Mouse (Mus musculus) hindbrain, embryonic 10.5 days (tissue): ENCODE measurements around the gene Catsperg1. TPM values are rescaled to one million over a fixed set of nuclear protein-coding genes. Genes with fewer than 3 reads are reported as not detected.

Experiments
- DNase-seq: peaks from one replicate; pipeline ENCODE4 v3.0.0-alpha.2; 2017; ENCODE audit warnings: low spot score
- H3K27ac ChIP-seq: fragments of 300-500 bp; sonication (generic); 2 replicates; pipeline ENCODE4 v1.5.1; 2016; ENCODE audit warnings: mild to moderate bottlenecking, moderate library complexity
- H3K27me3 ChIP-seq: fragments of 300-500 bp; sonication (generic); 2 replicates; pipeline ENCODE4 v1.6.1; 2016; ENCODE audit warnings: mild to moderate bottlenecking; ENCODE audit not compliant: poor library complexity, insufficient read depth, severe bottlenecking
- H3K36me3 ChIP-seq: fragments of 300-500 bp; sonication (generic); 2 replicates; pipeline ENCODE4 v1.6.1; 2016; ENCODE audit warnings: mild to moderate bottlenecking, moderate library complexity
- H3K4me1 ChIP-seq: fragments of 300-500 bp; sonication (generic); replicated peaks from 2 replicates; pipeline ENCODE4 v1.6.1; 2016; ENCODE audit warnings: mild to moderate bottlenecking
- H3K4me3 ChIP-seq: fragments of 300-500 bp; sonication (generic); 2 replicates; pipeline ENCODE4 v1.5.1; 2016; ENCODE audit warnings: mild to moderate bottlenecking, moderate library complexity
- H3K9me3 ChIP-seq: fragments of 300-500 bp; sonication (generic); 2 replicates; pipeline ENCODE4 v1.6.1; 2016; ENCODE audit warnings: mild to moderate bottlenecking, moderate library complexity
- WGBS: fragments of 180-500 bp; shearing (Covaris S2); methylation state at CpG from one replicate; pipeline ENCODE4 v1.1.7; 2016; 5-methylcytosine and 5-hydroxymethylcytosine counted together
- polyA plus RNA-seq: library from polyadenylated mRNA; unstranded; fragments of >200 nt; fragmentation: Nextera tagmentation; extraction: Ambion mirVana; gene quantifications from 2 replicates; pipeline ENCODE4 v1.2.1, GENCODE M21; 2016

The Catsperg1 gene
- polyA plus RNA-seq, 1 experiment from 2014 or later = 0.51 TPM

DNA sequence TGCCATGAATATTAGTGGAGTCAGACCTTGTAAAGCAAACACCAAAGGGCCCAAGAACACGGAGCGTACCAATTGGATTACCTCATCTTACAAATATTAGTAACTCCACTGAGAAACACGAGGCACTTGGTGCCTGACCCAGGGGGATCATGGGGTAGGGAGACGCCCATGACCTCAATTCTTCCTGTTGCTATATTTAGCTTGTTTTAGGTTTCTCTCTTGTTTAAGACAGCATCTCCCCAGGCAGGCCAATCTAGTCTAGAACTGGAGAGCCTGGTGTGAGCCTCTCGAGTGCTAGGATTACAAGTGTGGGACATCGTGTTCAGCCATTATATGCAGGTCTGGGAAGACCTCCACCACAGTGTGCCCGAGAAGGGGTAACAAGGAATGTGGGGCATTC, 34.5 kb downstream of the Catsperg1 start:
- Histone ChIP-seq H3K4me3 (peak overlapping the region; percentile 89), H3K4me1 (peaks cover 20% of the 10 kb centered on the region), H3K36me3 (peaks cover 42% of the 10 kb centered on the region), H3K27ac (0 out of 2 replicates have a peak overlapping the region, but pooled peaks have one; percentile 93), H3K27me3 (peaks cover 8% of the 10 kb centered on the region), H3K9me3 (no peaks in the 10 kb centered on the region)
- WGBS = 62% methylated on average over 7 of the region's 7 CpGs
- no peak for DNase-seq

DNA sequence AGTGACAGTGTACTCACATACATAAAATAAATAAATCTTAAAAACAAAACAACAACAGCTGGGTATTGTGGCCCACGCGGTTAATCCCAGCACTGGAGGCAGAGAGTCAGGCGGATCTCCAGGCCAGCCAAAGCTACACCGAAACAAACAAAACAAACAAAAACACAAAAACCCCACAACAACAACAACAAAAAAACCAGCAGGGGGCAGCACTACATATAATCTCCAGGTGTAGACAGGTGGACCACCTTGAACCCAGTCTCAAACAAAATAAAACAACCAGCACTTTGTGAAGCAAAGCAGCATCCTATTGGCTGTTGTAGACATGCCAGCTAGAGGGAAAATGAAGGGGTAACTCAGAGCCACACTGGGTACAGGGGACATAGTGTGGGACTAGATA, 35.7 kb downstream of the Catsperg1 start:
- no peak for DNase-seq
- no peak overlapping the region for H3K27ac ChIP-seq
- peaks cover 20% of the 10 kb centered on the region for H3K27me3 ChIP-seq
- peaks cover 27% of the 10 kb centered on the region for H3K4me1 ChIP-seq
- H3K9me3 ChIP-seq = no peaks in the 10 kb centered on the region
- no peak overlapping the region; the same call in 1 of the 2 replicates for H3K4me3 ChIP-seq
- 89% methylated on average over 4 of the region's 4 CpGs for WGBS
- H3K36me3 ChIP-seq = peaks cover 54% of the 10 kb centered on the region

DNA sequence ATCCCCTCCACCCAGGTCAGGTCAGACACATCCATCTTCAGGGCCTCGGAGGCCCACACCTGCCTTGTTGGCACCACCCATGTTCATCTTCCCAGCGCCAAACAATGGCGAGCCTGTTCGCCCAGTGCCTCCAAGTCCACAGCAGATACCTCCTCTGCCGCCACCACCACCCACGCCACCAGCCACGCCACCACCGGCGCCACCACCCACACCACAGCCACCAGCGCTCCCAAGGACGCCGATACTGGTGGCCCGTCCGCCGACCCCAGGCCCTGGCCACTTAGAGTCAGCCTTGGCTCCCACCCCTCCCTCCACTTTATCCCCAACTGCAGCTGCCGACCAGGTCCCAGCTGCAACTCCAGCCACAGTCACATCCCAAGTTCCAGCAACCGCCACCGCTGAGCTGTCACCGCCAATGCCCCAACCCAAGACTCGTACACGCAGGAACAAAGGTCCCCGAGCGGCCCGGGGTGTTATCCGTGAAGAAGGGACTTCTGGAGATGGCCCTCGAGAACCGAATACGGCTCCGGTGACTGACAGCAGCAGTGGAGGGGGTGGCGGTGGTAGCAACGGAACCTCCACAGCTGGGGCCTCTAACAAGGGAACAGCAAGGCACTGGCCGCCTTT, 41.3 kb downstream of the Catsperg1 start:
- peaks cover 54% of the 10 kb centered on the region for H3K27me3 ChIP-seq
- H3K4me1 ChIP-seq = peaks cover 63% of the 10 kb centered on the region

DNA sequence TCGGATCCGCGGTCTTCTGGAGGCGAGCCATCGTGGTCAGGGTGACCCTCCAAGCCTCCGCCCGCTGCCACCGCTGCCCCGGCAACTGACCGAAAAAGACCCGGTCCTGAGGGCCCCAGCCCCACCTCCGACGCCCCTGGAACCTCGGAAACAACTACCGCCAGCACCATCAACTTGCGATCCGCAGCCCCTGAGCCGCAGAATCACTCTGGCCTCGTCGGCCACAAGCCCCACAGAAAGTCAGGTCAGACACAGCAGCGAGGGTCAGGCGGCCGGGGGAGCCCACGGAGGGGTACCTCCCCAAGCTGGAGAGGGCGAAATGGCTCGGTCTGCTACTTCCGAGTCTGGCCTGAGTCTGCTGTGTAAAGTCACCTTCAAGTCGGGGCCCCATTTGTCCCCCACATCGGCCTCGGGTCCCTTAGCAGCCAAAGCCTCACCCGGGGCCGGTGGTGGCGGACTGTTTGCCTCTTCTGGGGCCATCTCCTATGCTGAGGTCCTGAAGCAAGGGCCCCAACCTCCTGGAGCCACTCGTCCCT, 42.2 kb downstream of the Catsperg1 start:
- peak; percentile 39 for DNase-seq

More for the DNA sequence above, 41.3 kb downstream of the Catsperg1 start:
- Histone ChIP-seq H3K36me3 (peaks cover 49% of the 10 kb centered on the region), H3K9me3 (no peaks in the 10 kb centered on the region), H3K4me3 (peak overlapping the region; percentile 76), H3K27ac (peak overlapping the region; percentile 94; the same call in 1 of the 2 replicates)
- peak; percentile 34 for DNase-seq
- WGBS = 24% methylated on average over 32 of the region's 32 CpGs

DNA sequence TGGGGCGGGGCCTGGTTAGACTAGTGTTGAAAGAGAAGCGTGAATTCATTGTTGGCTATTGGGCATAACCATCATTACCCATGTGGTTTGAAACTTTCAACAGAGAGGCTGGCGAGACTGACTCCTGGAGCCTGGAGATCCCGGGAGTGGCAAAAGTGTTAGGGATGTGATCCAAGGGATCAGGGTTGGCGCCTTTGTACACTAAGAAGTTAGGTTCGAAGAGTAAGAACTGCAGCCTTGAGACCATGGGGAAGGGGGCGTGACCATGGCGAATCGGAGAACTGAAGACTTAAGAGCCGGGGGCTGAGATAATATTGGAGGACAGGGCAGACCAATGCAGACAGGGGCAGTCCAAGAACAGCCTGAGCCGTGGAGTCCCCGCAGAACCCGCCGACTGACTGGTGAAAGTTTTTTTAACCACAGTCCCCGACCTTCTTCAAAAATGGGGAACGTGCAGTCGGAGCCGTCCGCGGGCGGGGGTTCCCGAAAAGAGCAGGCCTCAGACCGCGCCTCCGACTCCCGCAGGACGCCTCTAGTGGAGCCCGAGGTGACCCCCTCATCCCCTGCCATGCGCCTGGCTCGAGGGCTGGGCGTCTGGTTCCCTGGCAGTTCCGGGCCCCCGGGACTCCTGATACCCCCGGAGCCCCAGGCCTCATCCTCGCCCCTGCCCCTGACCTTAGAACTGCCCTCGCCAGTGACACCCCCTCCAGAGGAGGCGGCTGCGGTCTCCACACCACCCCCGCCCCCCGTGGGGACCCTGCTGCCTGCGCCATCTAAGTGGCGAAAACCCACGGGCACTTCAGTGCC, 42.9 kb downstream of the Catsperg1 start:
- no peaks in the 10 kb centered on the region for H3K9me3 ChIP-seq
- peak overlapping the region; percentile 94 for H3K27ac ChIP-seq
- H3K4me3 ChIP-seq = peak overlapping the region; percentile 76
- peaks cover 63% of the 10 kb centered on the region for H3K27me3 ChIP-seq
- H3K36me3 ChIP-seq = peaks cover 40% of the 10 kb centered on the region
- peak; percentile 68 for DNase-seq
- H3K4me1 ChIP-seq = peaks cover 67% of the 10 kb centered on the region
- WGBS = 1% methylated on average over 43 of the region's 43 CpGs

More for the DNA sequence above, 42.2 kb downstream of the Catsperg1 start:
- peaks cover 60% of the 10 kb centered on the region for H3K27me3 ChIP-seq
- peaks cover 42% of the 10 kb centered on the region for H3K36me3 ChIP-seq
- H3K4me3 ChIP-seq = peak overlapping the region; percentile 76
- 7% methylated on average over 34 of the region's 34 CpGs for WGBS
- H3K4me1 ChIP-seq = peaks cover 67% of the 10 kb centered on the region
- H3K27ac ChIP-seq = peak overlapping the region; percentile 94
- H3K9me3 ChIP-seq = no peaks in the 10 kb centered on the region

DNA sequence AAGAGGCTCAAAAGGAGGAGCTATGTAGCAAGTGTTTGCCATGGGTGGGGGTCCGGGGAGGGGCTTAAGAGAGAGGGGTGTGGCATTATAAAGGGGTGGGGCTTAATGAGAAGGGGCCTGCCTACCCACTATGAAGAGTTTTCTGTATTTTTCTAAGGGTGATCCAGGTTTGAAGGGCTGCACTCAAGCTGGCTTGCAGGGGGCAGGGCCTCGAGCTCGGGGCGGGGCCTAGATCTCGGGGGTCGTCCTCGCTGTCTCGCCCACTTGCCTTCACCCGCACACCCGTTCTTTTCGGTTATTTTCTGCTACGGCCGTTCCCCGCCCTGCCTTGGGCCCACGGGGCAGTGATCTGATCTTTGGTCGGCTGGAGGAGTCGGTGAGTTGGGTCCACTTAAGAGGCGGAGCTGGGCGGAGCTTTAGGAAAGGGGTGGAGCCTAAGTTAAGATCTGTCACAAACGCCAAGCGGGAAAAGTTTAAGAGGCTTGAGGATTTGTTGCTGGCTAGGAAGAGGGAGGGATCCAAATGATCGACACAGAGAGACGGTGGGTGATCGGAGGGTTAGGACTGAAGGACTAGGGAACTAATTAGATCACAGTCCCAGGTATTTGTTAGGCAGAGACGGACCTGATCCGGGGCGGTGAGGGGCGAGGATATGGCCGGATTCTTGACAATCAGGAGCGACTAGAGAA, 43.6 kb downstream of the Catsperg1 start, which contains the start of the genes Ggn and Spred3:
Gene Ggn, plus strand, starts transcription at position 145 of the 689 bp plus-strand sequence.
Gene Spred3, minus strand, starts transcription at position 346 of the 689 bp plus-strand sequence.
- peak within 1 kb of the TSS; percentile 76 for H3K4me3 ChIP-seq
- H3K27ac ChIP-seq = peak within 1 kb of the TSS; percentile 94
- H3K4me1 ChIP-seq = peaks cover 67% of the 10 kb centered on the region
- DNase-seq = peak; percentile 76
- H3K27me3 ChIP-seq = peaks cover 63% of the 10 kb centered on the region
- under 1% methylated on average over 30 of the region's 30 CpGs for WGBS
- H3K9me3 ChIP-seq = no peaks in the 10 kb centered on the region
- H3K36me3 ChIP-seq = peaks cover 32% of the 10 kb centered on the region

DNA sequence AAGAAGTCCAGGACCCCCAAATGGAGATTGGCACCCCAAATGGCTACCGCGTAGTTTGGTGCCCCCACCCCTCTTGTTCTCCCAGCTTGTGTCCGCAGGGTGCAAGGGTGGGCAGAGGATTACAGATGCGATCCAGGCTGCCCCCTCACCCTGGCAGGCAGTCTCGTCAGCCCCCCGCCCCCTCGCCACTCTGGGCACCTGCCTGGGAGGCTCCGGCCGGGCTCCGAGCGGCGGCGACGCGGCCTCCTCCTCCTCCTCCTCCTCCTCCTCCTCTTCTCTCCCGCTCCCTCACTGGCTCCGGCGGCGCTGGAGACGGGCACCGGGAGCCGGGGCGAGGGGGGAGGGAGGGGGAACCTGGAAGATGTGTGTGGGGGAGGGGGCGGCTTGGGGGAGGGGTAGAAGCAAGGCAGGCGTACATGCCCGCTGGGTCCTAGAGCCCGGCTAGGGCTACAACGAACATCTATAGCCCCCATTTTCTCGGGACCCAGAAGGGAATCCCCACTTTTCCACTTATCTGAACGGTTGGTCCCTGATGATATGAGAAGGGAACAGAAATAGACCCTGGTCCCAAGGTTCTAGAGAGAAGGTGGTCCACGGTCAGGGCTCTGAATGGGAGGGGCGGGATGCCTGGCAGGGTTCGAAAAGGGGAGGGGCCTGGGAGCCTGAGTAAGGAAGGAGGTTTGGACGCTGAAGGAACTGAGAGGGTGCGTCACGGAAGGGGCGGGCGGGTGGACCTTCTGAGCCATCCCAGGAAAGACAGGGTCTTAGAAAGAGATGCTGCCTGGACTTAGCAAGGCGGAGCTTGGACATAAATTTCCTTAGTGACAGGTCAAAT, 44.4 kb downstream of the Catsperg1 start:
- Histone ChIP-seq H3K9me3 (no peaks in the 10 kb centered on the region), H3K4me3 (peak overlapping the region; percentile 76), H3K4me1 (peaks cover 67% of the 10 kb centered on the region), H3K36me3 (peaks cover 25% of the 10 kb centered on the region), H3K27ac (peak overlapping the region; percentile 94), H3K27me3 (peaks cover 57% of the 10 kb centered on the region)
- WGBS = 1% methylated on average over 33 of the region's 39 CpGs
- peak; percentile 88 for DNase-seq

DNA sequence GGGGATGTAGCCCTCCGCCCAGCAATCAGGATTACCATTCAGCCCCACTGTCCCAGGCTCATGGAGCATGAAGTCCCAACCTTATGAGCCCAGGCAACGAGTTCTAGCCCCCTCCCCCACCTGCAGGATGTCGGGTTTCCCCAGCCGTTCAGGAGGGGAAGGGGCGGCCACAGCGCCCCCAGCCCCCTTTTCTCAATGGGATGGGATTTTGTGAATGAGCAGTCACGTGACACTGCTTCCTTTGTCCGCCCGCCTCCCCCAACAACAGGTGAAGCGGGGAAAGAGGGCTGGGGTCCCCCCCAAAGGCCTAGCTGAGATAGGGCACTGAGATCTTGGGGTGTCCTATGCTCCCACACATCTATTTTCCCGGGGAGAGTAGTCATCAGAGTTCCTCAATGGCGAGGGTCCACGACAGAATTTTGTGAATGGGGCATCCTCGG, 45.0 kb downstream of the Catsperg1 start:
- H3K36me3 ChIP-seq = peaks cover 20% of the 10 kb centered on the region
- peak; percentile 65 for DNase-seq
- no peaks in the 10 kb centered on the region for H3K9me3 ChIP-seq
- peaks cover 51% of the 10 kb centered on the region for H3K27me3 ChIP-seq
- H3K4me1 ChIP-seq = peaks cover 67% of the 10 kb centered on the region
- H3K4me3 ChIP-seq = peak overlapping the region; percentile 76
- WGBS = under 1% methylated on average over 14 of the region's 14 CpGs
- peak overlapping the region; percentile 94 for H3K27ac ChIP-seq

DNA sequence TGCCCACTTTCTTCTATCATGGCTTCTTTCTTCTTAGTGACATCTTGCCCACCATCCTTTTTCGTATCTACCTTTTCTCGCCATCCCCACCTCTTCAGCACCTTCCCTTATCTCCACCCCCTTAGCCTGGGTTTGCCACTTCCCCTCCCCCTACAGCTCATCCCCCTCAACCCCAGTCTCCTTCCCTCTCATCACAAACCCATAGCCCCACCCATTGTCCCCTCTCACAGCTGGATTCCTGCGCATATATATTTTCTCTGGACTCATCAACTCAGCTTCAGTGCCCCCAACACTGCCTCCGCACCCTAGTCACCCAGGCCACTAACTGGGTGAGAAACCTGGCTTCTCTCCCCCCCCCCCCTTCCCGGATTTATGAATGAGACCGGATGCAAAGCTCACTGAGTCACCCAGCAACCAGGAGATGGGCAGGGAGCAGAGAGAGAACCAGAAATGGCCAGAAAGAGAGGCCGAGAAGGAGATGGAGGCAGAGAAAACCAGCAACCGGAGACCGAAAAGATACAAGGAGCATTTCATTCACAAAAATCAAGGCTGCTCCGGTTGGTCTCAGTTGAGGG, 45.6 kb downstream of the Catsperg1 start:
- H3K9me3 ChIP-seq = no peaks in the 10 kb centered on the region
- peaks cover 20% of the 10 kb centered on the region for H3K36me3 ChIP-seq
- H3K27me3 ChIP-seq = peaks cover 45% of the 10 kb centered on the region
- peak; percentile 31 for DNase-seq
- H3K27ac ChIP-seq = peak overlapping the region; percentile 94
- peaks cover 62% of the 10 kb centered on the region for H3K4me1 ChIP-seq
- H3K4me3 ChIP-seq = peak overlapping the region; percentile 76
- 2% methylated on average over 10 of the region's 10 CpGs for WGBS

DNA sequence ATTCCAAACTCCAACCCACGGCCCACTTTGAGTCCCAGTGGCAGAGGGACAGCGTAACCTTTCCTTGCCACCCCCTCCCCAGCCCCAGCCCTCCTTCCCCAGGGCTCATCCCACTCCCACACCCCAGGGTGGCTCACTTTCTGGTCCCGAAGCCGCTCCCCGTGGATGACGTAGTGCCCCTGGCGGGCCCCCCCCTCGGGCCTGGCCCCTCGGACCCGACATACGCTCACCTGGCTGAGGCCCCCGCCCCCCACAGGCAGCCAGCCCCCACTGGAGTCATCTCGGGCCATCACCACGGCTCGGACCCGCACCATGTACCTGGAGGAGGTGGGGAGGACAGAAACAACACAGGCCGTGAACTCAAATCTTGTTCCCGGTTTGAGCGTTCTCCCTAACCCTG, 46.2 kb downstream of the Catsperg1 start:
- Histone ChIP-seq H3K36me3 (peaks cover 20% of the 10 kb centered on the region), H3K4me1 (peaks cover 62% of the 10 kb centered on the region), H3K4me3 (peak overlapping the region; percentile 76), H3K9me3 (no peaks in the 10 kb centered on the region), H3K27me3 (peaks cover 39% of the 10 kb centered on the region), H3K27ac (peak overlapping the region; percentile 94)
- no peak for DNase-seq
- 13% methylated on average over 19 of the region's 19 CpGs for WGBS

DNA sequence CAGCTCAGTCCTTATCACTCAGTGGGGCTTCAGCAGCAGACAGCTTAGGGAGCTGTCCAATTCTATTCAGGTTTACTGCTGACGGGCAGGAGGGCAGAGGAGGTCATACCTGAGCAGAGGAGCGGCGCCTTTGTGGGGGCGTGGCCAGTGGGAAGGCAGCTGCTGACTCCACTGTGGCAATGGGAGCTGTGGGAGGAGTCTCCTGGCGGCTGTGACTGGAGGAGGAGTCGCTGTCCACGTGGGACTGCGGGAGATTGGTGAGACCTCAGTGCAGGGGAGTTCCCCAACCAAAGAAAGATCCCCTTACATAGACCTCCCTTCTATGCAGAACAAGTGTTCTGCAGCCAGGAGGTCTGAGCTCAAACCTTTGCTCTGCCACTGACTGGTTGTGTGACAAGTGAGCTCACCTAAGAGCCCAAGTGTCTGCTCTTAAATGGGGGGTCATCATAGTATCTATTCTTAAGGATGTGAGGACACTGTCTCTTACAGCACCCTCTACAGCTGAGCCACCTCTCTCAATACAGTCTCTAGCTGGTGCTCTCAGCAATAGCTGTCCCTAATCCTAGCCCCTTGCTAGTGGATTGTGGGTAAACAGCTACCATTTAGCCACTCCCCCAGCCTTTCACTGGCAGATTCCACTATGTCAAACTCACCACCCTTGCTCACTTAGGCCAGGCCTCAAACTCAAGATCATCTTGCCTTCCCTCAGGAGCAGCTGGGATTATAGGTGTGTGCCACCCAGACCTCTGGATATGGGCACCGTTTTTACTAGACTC, 50.9 kb downstream of the Catsperg1 start:
- Histone ChIP-seq H3K27me3 (peaks cover 49% of the 10 kb centered on the region), H3K36me3 (peaks cover 36% of the 10 kb centered on the region), H3K4me1 (peaks cover 39% of the 10 kb centered on the region), H3K4me3 (no peak overlapping the region), H3K27ac (no peak overlapping the region), H3K9me3 (no peaks in the 10 kb centered on the region)
- 22% methylated on average over 9 of the region's 9 CpGs for WGBS
- DNase-seq = no peak
